Mouse (Mus musculus) cerebellum, adult 9-11 months (tissue): ENCODE measurements around the gene Kdm1a.
A peak's percentile ranks its signal among the peaks of the same experiment; 100 is the strongest.

Source experiments
- DNase-seq: peaks from one replicate; pipeline ENCODE4 v3.0.0; 2022

The Kdm1a gene

GRCm38 (mm10) chr4:136602568-136602967, at the start of gene Kdm1a:
TSS of gene Kdm1a (minus strand) at chr4:136602723.
- DNase-seq, result peak; percentile 94

- DNase-seq, result peak; percentile 62
Observed at GRCm38 (mm10) chr4:136651882-136652527, 49.5 kb upstream of the Kdm1a start.

- DNase-seq, result no peak
Observed at GRCm38 (mm10) chr4:136651357-136651811, 48.9 kb upstream of the Kdm1a start.

- no peak for DNase-seq
Observed at GRCm38 (mm10) chr4:136650261-136650660, 47.7 kb upstream of the Kdm1a start.

- DNase-seq, result no peak
Observed at GRCm38 (mm10) chr4:136649480-136650196, 47.1 kb upstream of the Kdm1a start.

GRCm38 (mm10) chr4:136648922-136649479, 46.5 kb upstream of the Kdm1a start:
- peak; percentile 80 for DNase-seq

- no peak for DNase-seq
Observed at GRCm38 (mm10) chr4:136638890-136639289, 36.4 kb upstream of the Kdm1a start.

GRCm38 (mm10) chr4:136638230-136638750, 35.8 kb upstream of the Kdm1a start:
- no peak for DNase-seq

GRCm38 (mm10) chr4:136637563-136638229, 35.2 kb upstream of the Kdm1a start:
- DNase-seq, result peak; percentile 52

- no peak for DNase-seq
Observed at GRCm38 (mm10) chr4:136636983-136637562, 34.5 kb upstream of the Kdm1a start.

GRCm38 (mm10) chr4:136636511-136636910, 34.0 kb upstream of the Kdm1a start:
- DNase-seq, result no peak

GRCm38 (mm10) chr4:136635995-136636394, 33.5 kb upstream of the Kdm1a start:
- DNase-seq, result no peak

- DNase-seq, result no peak
Observed at GRCm38 (mm10) chr4:136631237-136631994, 28.9 kb upstream of the Kdm1a start.

- no peak for DNase-seq
Observed at GRCm38 (mm10) chr4:136626590-136626989, 24.1 kb upstream of the Kdm1a start.

GRCm38 (mm10) chr4:136622388-136622787, 19.9 kb upstream of the Kdm1a start, which contains the start of gene Lactbl1:
TSS of gene Lactbl1 (plus strand) at chr4:136622621.
- DNase-seq, result no peak

GRCm38 (mm10) chr4:136621956-136622355, 19.4 kb upstream of the Kdm1a start:
- DNase-seq, result no peak

GRCm38 (mm10) chr4:136621336-136621735, 18.8 kb upstream of the Kdm1a start:
- DNase-seq, result peak; percentile 39

GRCm38 (mm10) chr4:136613657-136614056, 11.1 kb upstream of the Kdm1a start:
- DNase-seq, result no peak

- no peak for DNase-seq
Observed at GRCm38 (mm10) chr4:136610387-136610856, 7.9 kb upstream of the Kdm1a start, which contains the start of gene Tex46. TSS of gene Tex46 (plus strand) at chr4:136610437.

- DNase-seq, result no peak
Observed at GRCm38 (mm10) chr4:136605756-136606485, 3.4 kb upstream of the Kdm1a start.

- DNase-seq, result peak; percentile 47
Observed at GRCm38 (mm10) chr4:136602018-136602554, 437 bp downstream of the Kdm1a start.
